Mouse (Mus musculus) E14TG2a.4 (cell line): ENCODE measurements at regions not wholly inside any gene's neighbourhood (a gene's known extent, or its start where the extent isn't known, plus 50 kb on each side); places are given as distances from the start of the nearest gene placed in this dataset.

Source experiments
- CTCF ChIP-seq: conservative IDR thresholded peaks from 2 replicates; pipeline ENCODE4 v1.5.1; 2014; ENCODE audit warnings: low read length
- NANOG ChIP-seq: IDR thresholded peaks from 2 replicates; pipeline ENCODE4 v1.6.1; 2014; ENCODE audit warnings: borderline replicate concordance, low read length, mixed read lengths
- POU5F1 ChIP-seq: IDR thresholded peaks from 2 replicates; pipeline ENCODE4 v1.6.1; 2014; ENCODE audit warnings: low read length, borderline replicate concordance

- no peak for TF ChIP-seq CTCF
- TF ChIP-seq POU5F1 = no peak
- TF ChIP-seq NANOG = no peak
Observed at GRCm38 (mm10) chr2:161467035-161467434, 358.2 kb upstream of the Chd6 start.
